Mouse (Mus musculus) splenic B cell, adult 2 months (primary cell): ENCODE results near the gene Ubqln5.
A peak's percentile ranks its signal among the peaks of the same experiment; 100 is the strongest.

Source experiments
- DNase-seq: peaks from one replicate; pipeline ENCODE4 v3.0.0-alpha.2; 2011; ENCODE audit warnings: low read depth, low spot score
- H3K27me3 ChIP-seq: 2 replicates; pipeline ENCODE4 v1.6.1; 2012; ENCODE audit warnings: mild to moderate bottlenecking, low read length, moderate library complexity, mixed read lengths; ENCODE audit not compliant: control insufficient read depth, poor library complexity, insufficient read depth, severe bottlenecking
- H3K36me3 ChIP-seq: 2 replicates; pipeline ENCODE4 v1.6.1; 2012; ENCODE audit warnings: mild to moderate bottlenecking, low read length, moderate library complexity, mixed read lengths; ENCODE audit not compliant: control insufficient read depth, poor library complexity, insufficient read depth, severe bottlenecking

Ubqln5 gene

DNA sequence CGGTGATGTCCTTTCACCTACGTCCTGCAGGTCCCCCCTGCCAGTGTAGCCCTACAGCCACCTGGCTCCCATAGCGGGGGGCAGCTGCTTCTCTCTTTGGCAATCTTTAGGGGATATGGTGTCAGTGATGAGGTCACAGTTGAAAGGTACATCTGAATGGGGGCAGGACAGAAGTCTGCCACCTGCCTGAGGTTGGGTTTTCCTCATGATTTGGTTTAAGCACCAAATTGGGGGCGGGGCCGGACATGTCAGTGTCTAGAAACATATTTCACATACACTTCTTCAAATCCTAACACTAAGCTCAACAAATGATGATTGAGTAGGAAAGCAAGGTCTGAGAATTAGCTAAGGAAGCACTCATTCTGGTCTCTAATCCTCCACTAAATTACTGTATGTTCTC, at the start of gene Ubqln5:
Ubqln5 (minus strand) TSS at position 101 of the 400 bp plus-strand sequence.
- Histone ChIP-seq H3K27me3 (no peaks in the 10 kb centered on the region), H3K36me3 (no peaks in the 10 kb centered on the region)
- no peak for DNase-seq

DNA sequence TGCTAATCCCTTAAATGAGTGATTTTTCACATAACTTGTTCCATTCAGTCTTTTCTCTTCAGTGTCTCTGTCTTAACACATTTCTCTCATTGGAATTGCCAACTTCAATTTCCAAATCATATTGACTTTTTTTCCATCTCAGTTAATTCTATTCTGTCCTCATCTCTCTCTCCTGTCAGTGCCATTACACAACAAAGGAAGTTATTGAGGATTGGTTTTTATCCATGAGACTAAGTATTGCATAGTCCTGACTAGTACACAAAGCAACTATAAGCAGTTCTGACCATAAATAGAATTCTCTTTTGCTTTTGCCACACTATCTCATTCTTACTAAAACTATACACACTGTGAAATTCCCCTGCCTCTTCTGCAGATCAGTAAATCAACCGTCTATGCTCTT, 49.4 kb upstream of the Ubqln5 start:
- Histone ChIP-seq H3K36me3 (no peaks in the 10 kb centered on the region), H3K27me3 (no peaks in the 10 kb centered on the region)
- DNase-seq = no peak

DNA sequence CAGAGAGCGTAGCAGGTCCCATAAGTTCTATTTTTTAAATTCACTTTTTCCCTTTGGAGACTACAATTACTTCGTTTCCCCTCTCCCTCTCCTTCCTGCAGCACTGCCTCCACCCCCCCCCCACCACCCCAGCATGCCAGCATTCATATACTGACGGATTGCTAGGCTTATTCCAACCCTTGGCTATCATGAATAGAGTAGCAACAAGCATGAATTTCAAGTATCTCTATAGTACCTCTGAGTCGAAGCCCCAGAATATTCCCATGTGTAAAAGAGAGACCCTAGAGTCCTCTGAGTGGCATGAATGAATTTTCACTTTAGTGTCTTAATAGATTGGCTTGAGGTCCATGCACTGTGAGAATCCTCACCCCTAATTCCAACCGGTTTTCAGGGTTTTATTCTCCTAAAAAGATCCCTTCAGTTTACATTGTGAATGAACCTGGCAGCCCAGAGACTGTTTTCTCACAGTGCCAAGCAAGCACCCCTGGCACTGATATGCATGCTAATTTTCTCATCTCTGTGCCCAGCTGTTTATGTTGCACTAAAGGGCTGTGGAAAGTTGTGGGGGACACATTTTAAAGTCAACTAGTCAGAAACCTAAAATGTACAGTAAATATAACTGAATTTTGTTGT, 48.9 kb upstream of the Ubqln5 start:
- no peak for DNase-seq
- H3K36me3 ChIP-seq = no peaks in the 10 kb centered on the region
- no peaks in the 10 kb centered on the region for H3K27me3 ChIP-seq

DNA sequence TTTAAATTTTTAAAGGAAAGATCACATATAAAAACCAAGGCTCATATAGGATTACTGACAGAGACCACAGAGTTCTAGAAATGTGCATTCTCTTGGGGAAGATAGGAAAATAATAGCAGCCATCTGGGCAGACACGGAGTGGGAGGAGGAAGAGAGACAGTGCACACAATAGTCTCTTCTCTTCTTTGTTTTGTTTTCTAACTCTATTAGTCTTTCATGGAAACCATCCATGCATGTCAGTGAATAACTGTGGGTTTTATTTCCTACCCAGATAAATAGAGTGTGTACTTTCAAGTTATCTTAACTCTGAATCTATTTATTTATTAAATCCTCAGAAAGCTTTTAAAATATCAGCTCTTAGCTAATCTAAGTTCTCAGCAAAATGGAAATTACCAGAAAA, 45.5 kb upstream of the Ubqln5 start:
- Histone ChIP-seq H3K36me3 (no peaks in the 10 kb centered on the region), H3K27me3 (no peaks in the 10 kb centered on the region)
- DNase-seq = no peak

DNA sequence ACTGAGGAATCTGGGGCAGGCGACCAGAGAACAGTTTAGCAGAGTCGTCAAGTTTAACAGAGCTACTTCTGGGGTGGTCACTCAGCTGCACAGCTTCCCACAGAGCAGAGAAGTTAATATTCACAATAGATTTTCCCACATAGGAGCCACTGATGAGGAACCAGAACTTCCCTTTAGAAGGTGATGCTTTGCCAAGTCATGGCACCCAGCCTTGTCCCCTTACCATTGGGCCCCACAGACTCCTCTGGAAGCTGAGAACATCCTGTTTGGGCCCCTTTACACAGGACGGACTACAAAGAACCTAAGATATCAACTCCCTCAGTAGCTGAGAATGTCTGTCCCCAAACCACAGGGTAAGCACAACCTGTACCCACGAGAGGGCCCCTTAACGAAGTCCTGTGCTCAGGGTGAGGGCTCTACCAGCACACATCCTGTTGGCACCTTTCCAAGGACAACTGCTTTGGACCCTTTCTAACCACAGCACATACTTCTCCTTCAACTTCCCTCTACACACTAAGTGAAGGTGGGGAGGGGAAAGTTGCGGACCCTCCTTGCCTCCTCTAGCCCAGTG, 40.1 kb upstream of the Ubqln5 start:
- H3K27me3 ChIP-seq = no peaks in the 10 kb centered on the region
- no peaks in the 10 kb centered on the region for H3K36me3 ChIP-seq
- DNase-seq = peak; percentile 54

DNA sequence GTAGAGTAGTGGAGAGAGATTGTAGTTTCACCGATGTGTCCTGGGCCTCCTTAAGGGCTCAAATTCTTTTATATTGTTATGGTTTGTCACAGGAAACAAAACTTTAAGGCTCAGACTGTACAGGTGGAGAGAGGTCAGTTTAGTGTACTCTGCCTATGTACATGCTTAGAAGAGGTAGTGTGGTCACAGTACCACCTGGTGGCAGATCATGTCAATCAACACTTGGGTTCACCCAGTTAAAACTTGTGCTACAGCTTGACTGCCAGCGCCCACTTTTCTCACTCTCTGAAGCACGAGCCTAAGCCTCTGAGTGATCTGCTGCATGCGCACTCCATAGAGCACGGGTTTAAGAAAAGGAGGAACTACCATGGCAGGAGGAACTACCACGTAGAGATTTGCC, 37.5 kb upstream of the Ubqln5 start:
- Histone ChIP-seq H3K27me3 (no peaks in the 10 kb centered on the region), H3K36me3 (no peaks in the 10 kb centered on the region)
- DNase-seq = peak; percentile 27

DNA sequence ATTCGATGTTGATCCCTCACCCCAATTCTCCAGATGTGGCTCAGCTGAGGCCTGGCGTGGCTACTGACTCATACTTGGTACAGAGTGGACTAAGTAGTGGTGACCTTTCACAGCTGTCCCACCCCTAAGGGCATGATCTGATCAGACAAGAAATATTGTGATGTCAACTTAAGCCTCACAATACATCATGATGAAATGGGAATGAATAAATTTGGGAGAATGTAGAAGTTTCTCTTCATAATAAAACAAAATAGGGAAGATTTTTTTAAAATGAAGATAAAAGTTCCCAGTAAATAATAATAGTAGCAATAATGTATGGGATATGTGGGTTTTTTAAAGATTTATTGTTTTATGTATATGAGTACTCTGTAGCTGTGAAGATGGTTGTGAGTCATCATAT, 20.8 kb upstream of the Ubqln5 start, which contains the start of gene Ubqlnl:
Ubqlnl (minus strand) TSS at position 101 of the 400 bp plus-strand sequence.
- DNase-seq = no peak
- no peaks in the 10 kb centered on the region for H3K36me3 ChIP-seq
- no peaks in the 10 kb centered on the region for H3K27me3 ChIP-seq

DNA sequence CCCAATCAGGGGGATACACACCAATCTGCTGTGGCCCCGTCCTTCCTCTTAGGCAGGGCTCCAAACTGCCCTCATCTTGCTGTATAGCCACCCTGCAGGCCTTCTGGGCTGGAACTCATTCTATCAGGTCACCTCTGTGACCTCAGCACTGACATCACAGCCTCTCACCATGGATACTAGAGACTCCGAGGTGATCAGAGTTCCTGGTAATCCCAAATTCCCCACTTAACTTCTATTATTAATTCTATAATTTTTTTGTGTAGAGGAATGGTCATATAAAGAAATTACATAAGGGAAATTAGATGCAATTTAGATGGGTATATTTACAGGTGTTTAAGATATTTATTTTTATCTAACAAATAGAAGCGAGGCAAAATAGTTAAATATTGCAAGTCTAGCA, 13.6 kb upstream of the Ubqln5 start, which contains the start of gene Ubqln3:
Ubqln3 (minus strand) TSS at position 101 of the 400 bp plus-strand sequence.
- Histone ChIP-seq H3K27me3 (no peaks in the 10 kb centered on the region), H3K36me3 (no peaks in the 10 kb centered on the region)
- no peak for DNase-seq

DNA sequence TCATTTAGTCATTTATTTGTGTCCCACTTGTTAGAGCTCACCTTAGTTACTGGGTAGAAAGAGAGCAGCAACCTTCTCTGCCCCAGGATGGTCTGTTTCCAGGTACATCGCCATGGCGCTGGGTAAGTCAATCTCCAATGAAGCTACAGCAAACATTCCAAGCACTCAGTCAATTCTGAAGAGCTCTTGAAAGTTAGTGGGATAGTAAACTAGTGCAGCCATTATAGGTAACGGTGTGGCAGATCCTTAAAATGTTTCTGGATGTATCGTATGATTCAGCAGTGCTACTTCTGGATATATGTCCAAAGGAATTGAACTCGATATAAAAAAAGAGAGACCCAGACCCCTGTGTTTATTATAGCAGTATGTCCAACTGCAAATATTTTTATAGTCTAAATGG, 7.7 kb upstream of the Ubqln5 start, which contains the start of gene Olfr643:
Olfr643 (minus strand) TSS at position 101 of the 400 bp plus-strand sequence.
- H3K36me3 ChIP-seq = no peaks in the 10 kb centered on the region
- DNase-seq = no peak
- H3K27me3 ChIP-seq = no peaks in the 10 kb centered on the region

DNA sequence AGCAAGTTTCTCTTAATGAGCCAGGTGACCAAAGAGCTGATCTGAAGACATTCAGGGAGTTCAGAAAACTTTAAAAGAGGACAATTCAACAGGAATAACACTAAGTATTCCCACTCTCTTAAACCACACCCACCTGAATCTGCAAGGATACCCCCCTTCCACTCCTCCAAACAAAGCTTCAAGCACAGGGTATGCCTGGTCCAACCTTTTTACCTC, 25.0 kb downstream of the Ubqln5 start, which contains the start of gene Olfr646:
Olfr646 (plus strand) TSS at position 117 of the 216 bp plus-strand sequence.
- H3K36me3 ChIP-seq = no peaks in the 10 kb centered on the region
- H3K27me3 ChIP-seq = no peaks in the 10 kb centered on the region
- no peak for DNase-seq

DNA sequence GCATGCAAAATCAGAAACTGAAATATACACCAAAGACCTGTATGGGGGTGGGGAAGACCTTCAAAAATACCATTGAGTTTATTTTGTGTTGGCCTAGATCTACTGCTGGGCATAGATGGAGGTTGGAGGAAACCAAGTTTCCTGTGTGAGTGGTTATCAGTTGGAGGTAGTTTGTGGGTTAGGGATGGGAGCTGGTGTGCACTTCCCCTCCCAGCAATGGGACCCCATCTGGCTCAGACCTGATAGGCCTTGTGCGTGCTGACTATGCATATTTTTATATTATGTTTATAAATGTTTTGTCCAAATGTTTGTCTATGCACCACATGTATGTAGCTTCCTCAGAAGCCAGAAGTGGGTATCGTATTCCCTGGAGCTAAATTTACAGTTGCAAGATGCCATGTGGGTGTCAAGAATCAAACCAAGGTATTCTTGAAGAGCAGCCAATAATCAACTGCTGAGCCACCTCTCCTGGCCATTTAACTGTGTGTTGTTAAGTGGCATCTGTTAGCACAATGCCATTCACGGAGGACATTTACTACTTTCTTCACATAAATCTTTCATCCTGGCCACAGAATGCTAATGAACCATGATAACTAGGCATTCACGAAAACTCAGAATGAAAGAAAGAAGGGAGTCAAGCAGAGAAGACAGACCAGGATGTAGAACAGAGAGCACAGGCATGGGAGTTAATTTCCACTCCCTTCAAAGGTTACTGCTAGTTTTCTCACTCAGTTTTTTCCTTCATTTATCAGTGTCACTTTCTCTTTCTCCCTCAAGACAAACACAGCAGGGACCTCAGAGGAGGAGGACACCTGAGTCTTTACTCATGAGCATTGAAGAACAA, 25.5 kb downstream of the Ubqln5 start:
- no peaks in the 10 kb centered on the region for H3K27me3 ChIP-seq
- no peak for DNase-seq

DNA sequence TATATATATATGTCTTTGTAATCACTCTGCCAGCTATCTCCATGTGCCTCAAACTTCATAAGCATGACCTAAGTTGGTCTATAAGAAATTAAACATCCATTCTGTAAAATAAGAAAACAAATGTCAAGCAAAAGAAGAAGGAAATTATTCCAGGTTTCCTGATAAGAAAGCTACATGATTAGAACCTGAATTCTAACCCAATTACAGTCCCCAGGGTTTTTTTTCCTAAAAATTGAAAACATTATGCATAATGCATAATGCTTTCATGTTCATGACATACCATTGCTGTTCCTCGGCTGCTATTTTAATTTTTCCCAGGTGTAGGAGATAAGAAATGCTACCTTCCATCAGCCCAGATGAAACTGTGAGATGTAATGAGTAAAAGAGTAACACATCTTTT, 44.3 kb downstream of the Ubqln5 start, which contains the start of gene Olfr645:
Olfr645 (minus strand) TSS at position 101 of the 400 bp plus-strand sequence.
- Histone ChIP-seq H3K36me3 (no peaks in the 10 kb centered on the region), H3K27me3 (no peaks in the 10 kb centered on the region)
- no peak for DNase-seq

More for the DNA sequence above, 25.5 kb downstream of the Ubqln5 start:
- H3K36me3 ChIP-seq = no peaks in the 10 kb centered on the region
